Mouse (Mus musculus) hindbrain, postnatal 0 days (tissue): Measurements from ENCODE around the gene Mfn1. TPM values are rescaled to one million over a fixed set of nuclear protein-coding genes. Genes with fewer than 3 reads are reported as not detected.

Experiments
- ATAC-seq: fragments of 200-750 bp; cut with Nextera tagmentation; 2 replicates; pipeline ENCODE4 v1.8.0; 2017; ENCODE audit warnings: mild to moderate bottlenecking, moderate TSS enrichment, moderate library complexity
- DNase-seq: peaks from one replicate; pipeline ENCODE4 v3.0.0-alpha.2; 2015; ENCODE audit warnings: low spot score
- H3K27ac ChIP-seq: fragments of 300-500 bp; sonication (generic); 2 replicates; pipeline ENCODE4 v1.5.1; 2014; ENCODE audit warnings: mild to moderate bottlenecking
- H3K27me3 ChIP-seq: fragments of 300-500 bp; sonication (generic); 2 replicates; pipeline ENCODE4 v1.6.1; 2014; ENCODE audit warnings: low read length, mixed read lengths; ENCODE audit not compliant: insufficient read depth
- H3K36me3 ChIP-seq: fragments of 300-500 bp; sonication (generic); 2 replicates; pipeline ENCODE4 v1.6.1; 2014; ENCODE audit warnings: low read length, mixed read lengths; ENCODE audit not compliant: insufficient read depth
- H3K4me1 ChIP-seq: fragments of 300-500 bp; sonication (generic); 2 replicates; pipeline ENCODE4 v1.6.1; 2014; ENCODE audit warnings: antibody characterized with exemption, low read length, mixed read lengths; ENCODE audit not compliant: insufficient read depth
- H3K4me2 ChIP-seq: fragments of 300-500 bp; sonication (generic); 2 replicates; pipeline ENCODE4 v1.6.1; 2014; ENCODE audit warnings: low read depth, mild to moderate bottlenecking, low read length, moderate library complexity, mixed read lengths
- H3K4me3 ChIP-seq: fragments of 300-500 bp; sonication (generic); 2 replicates; pipeline ENCODE4 v1.5.1; 2014; ENCODE audit warnings: low read length
- H3K9ac ChIP-seq: fragments of 300-500 bp; sonication (generic); replicated peaks from 2 replicates; pipeline ENCODE4 v1.6.1; 2014; ENCODE audit warnings: mild to moderate bottlenecking, low read length, moderate library complexity, mixed read lengths
- H3K9me3 ChIP-seq: fragments of 300-500 bp; sonication (generic); 2 replicates; pipeline ENCODE4 v1.6.1; 2016; ENCODE audit warnings: low read length, mixed read lengths
- CTCF ChIP-seq: IDR thresholded peaks from 2 replicates; pipeline ENCODE4 v1.5.1; 2016; ENCODE audit warnings: antibody characterized with exemption, control low read depth, low read depth
- WGBS: fragments of 180-500 bp; shearing (Covaris S2); extraction: QIAGEN DNeasy Blood & Tissue Kit; methylation state at CpG from one replicate; pipeline ENCODE4 v1.1.7; 2014; 5-methylcytosine and 5-hydroxymethylcytosine counted together
- polyA plus RNA-seq: library from polyadenylated mRNA; unstranded; fragments of >200 nt; fragmentation: Nextera tagmentation; extraction: Ambion mirVana; gene quantifications from 2 replicates; pipeline ENCODE4 v1.2.1, GENCODE M21; 2015
- total RNA-seq: library from RNA; depleted of rRNA; stranded (reverse); fragments of >200 nt; gene quantifications from 2 replicates; pipeline ENCODE4 v1.2.3, GENCODE M21; 2014

The Mfn1 gene
- total and polyA plus RNA-seq, 2 experiments from 2014 or later: 45.9 to 46.9 TPM

GRCm38 (mm10) chr3:32511191-32511550 lies 18.1 kb upstream of the Mfn1 start:
- peak overlapping the region; percentile 77 for H3K9ac ChIP-seq
- peak overlapping the region; percentile 74 for H3K4me2 ChIP-seq
- H3K27ac ChIP-seq: peak overlapping the region; percentile 86
- H3K4me3 ChIP-seq: peak overlapping the region; percentile 57
- no peaks in the 10 kb centered on the region for H3K27me3 ChIP-seq
- 5% methylated on average over 13 of the region's 13 CpGs for WGBS
- 0 out of 2 replicates have a peak, but pooled peaks cover 4% of the 10 kb centered on the region for H3K4me1 ChIP-seq
- no peaks in the 10 kb centered on the region for H3K9me3 ChIP-seq
- no peak for TF ChIP-seq CTCF
- DNase-seq (peak; percentile 6), ATAC-seq (no peak)
- peaks cover 3% of the 10 kb centered on the region; the same call in 1 of the 2 replicates for H3K36me3 ChIP-seq

- Histone ChIP-seq H3K27me3 (no peaks in the 10 kb centered on the region), H3K27ac (no peak overlapping the region), H3K9me3 (no peaks in the 10 kb centered on the region), H3K9ac (no peak overlapping the region), H3K4me3 (no peak overlapping the region), H3K4me1 (0 out of 2 replicates have a peak, but pooled peaks cover 4% of the 10 kb centered on the region), H3K4me2 (no peak overlapping the region), H3K36me3 (peaks cover 7% of the 10 kb centered on the region)
- no peak for TF ChIP-seq CTCF
- WGBS: 89% methylated on average over 7 of the region's 7 CpGs
- ATAC-seq (no peak), DNase-seq (no peak)
These were observed 16.5 kb upstream of the Mfn1 start for GRCm38 (mm10) chr3:32512686-32513284.

DNA sequence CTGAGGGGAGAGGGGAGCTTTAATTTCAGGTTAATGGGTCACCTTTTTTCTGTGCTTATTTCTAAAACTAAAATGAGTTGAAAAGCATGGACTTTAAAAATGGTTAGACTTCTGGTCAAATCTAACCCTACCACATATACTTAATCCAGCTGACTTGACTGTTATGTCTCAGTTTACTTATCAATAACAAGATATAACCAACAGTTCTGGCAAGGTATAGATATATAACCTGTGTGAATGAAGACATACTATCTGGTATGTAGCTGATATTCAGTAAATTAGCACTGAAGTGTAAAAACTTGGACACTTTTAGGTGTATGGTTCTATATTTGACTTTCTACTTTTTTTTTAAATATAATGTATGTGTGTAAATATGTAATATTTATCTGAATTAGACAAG lies 15.7 kb upstream of the Mfn1 start:
- ATAC-seq: no peak

DNA sequence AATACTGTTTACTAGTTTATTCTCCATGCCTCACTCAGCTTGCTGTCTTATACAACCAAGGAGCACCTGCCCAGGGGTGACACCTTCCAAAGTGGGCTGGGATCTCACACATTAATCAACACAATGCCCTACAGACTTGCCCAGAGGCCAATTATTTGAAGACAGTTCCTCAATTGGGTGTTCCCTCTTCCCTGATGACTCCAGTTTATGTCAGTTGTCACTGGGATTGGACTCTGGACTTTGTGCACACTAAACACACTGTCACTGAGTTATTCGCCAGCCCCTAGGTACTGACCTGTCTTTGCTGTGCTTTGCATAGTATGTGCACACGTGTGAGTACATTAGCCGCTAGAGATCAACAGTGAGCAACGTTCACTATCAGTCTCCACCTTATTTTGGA lies 2.1 kb upstream of the Mfn1 start:
- ATAC-seq: no peak
- H3K4me1 ChIP-seq: 0 out of 2 replicates have a peak, but pooled peaks cover 2% of the 10 kb centered on the region
- H3K27ac ChIP-seq: no peak overlapping the region
- DNase-seq: no peak
- no peaks in the 10 kb centered on the region for H3K9me3 ChIP-seq
- no peak for TF ChIP-seq CTCF
- H3K27me3 ChIP-seq: no peaks in the 10 kb centered on the region
- no peak overlapping the region for H3K9ac ChIP-seq
- H3K4me3 ChIP-seq: no peak overlapping the region
- H3K36me3 ChIP-seq: peaks cover 7% of the 10 kb centered on the region
- H3K4me2 ChIP-seq: no peak overlapping the region
- WGBS: 95% methylated on average over 4 of the region's 4 CpGs

More for the DNA sequence above, 15.7 kb upstream of the Mfn1 start:
- peaks cover 11% of the 10 kb centered on the region for H3K36me3 ChIP-seq
- no peak overlapping the region for H3K4me3 ChIP-seq
- H3K27ac ChIP-seq: no peak overlapping the region
- 0 out of 2 replicates have a peak, but pooled peaks cover 4% of the 10 kb centered on the region for H3K4me1 ChIP-seq
- no peak overlapping the region for H3K9ac ChIP-seq
- no peaks in the 10 kb centered on the region for H3K9me3 ChIP-seq
- no peak for TF ChIP-seq CTCF
- DNase-seq: no peak
- H3K27me3 ChIP-seq: no peaks in the 10 kb centered on the region
- no peak overlapping the region for H3K4me2 ChIP-seq

GRCm38 (mm10) chr3:32530041-32530440 lies 776 bp downstream of the Mfn1 start:
- no peaks in the 10 kb centered on the region for H3K27me3 ChIP-seq
- no peak overlapping the region for H3K27ac ChIP-seq
- H3K9me3 ChIP-seq: no peaks in the 10 kb centered on the region
- ATAC-seq (no peak), DNase-seq (no peak)
- TF ChIP-seq CTCF: no peak
- H3K4me2 ChIP-seq: peak overlapping the region; percentile 73
- 11% methylated on average over 5 of the region's 5 CpGs for WGBS
- H3K4me3 ChIP-seq: peak overlapping the region; percentile 95
- H3K9ac ChIP-seq: peak overlapping the region; percentile 81
- H3K36me3 ChIP-seq: peaks cover 10% of the 10 kb centered on the region; the same call in 1 of the 2 replicates
- 0 out of 2 replicates have a peak, but pooled peaks cover 2% of the 10 kb centered on the region for H3K4me1 ChIP-seq

GRCm38 (mm10) chr3:32535692-32536091 lies 6.4 kb downstream of the Mfn1 start:
- no peak overlapping the region for H3K4me2 ChIP-seq
- no peak overlapping the region for H3K4me3 ChIP-seq
- H3K27ac ChIP-seq: no peak overlapping the region
- H3K4me1 ChIP-seq: 0 out of 2 replicates have a peak, but pooled peaks cover 2% of the 10 kb centered on the region
- TF ChIP-seq CTCF: no peak
- H3K36me3 ChIP-seq: peaks cover 23% of the 10 kb centered on the region; the same call in 1 of the 2 replicates
- no peaks in the 10 kb centered on the region for H3K9me3 ChIP-seq
- 86% methylated on average over 1 of the region's 1 CpGs for WGBS
- H3K9ac ChIP-seq: no peak overlapping the region
- H3K27me3 ChIP-seq: no peaks in the 10 kb centered on the region
- no peak for DNase-seq
- ATAC-seq: no peak

- Histone ChIP-seq H3K27me3 (no peaks in the 10 kb centered on the region), H3K4me1 (no peaks in the 10 kb centered on the region), H3K36me3 (peaks cover 24% of the 10 kb centered on the region; the same call in 1 of the 2 replicates), H3K27ac (peak overlapping the region; percentile 60), H3K9me3 (no peaks in the 10 kb centered on the region), H3K9ac (no peak overlapping the region), H3K4me2 (no peak overlapping the region), H3K4me3 (no peak overlapping the region)
- DNase-seq (peak; percentile 77), ATAC-seq (peak; percentile 92)
- WGBS: 22% methylated on average over 1 of the region's 1 CpGs
- TF ChIP-seq CTCF: no peak
These were observed 8.3 kb downstream of the Mfn1 start for GRCm38 (mm10) chr3:32537556-32537955.
